Mouse (Mus musculus): ENCODE results near the gene Wdr25.
A peak's percentile ranks its signal among the peaks of the same experiment; 100 is the strongest.

The Wdr25 gene

GRCm38 (mm10) chr12:108984471-108984870 lies 91.0 kb downstream of the Wdr25 start:
- no peak for DNase-seq (ENCODE audit: low spot score in 2 of 2)

- DNase-seq (ENCODE audit: low spot score in 2 of 2) = no peak
Measured at GRCm38 (mm10) chr12:108985025-108985424, 91.6 kb downstream of the Wdr25 start.

- no peak for DNase-seq (ENCODE audit: low spot score in 2 of 2)
Measured at GRCm38 (mm10) chr12:108987448-108987847, 94.0 kb downstream of the Wdr25 start.

- no peak for DNase-seq (ENCODE audit: low spot score in 2 of 2)
Measured at GRCm38 (mm10) chr12:108990425-108990824, 97.0 kb downstream of the Wdr25 start.

GRCm38 (mm10) chr12:108993046-108993445 lies 99.6 kb downstream of the Wdr25 start:
- DNase-seq (ENCODE audit: low spot score in 2 of 2) = no peak

- DNase-seq (ENCODE audit: low spot score in 2 of 2) = peak; percentile 34 to 48
Measured at GRCm38 (mm10) chr12:108994436-108995031, 101.1 kb downstream of the Wdr25 start.

- no peak for DNase-seq (ENCODE audit: low spot score in 2 of 2)
Measured at GRCm38 (mm10) chr12:108995976-108996636, 102.7 kb downstream of the Wdr25 start.

GRCm38 (mm10) chr12:108997249-108997648 lies 103.8 kb downstream of the Wdr25 start:
- no peak for DNase-seq (ENCODE audit: low spot score in 2 of 2)

GRCm38 (mm10) chr12:109002978-109003377 lies 109.5 kb downstream of the Wdr25 start:
- no peak for DNase-seq (ENCODE audit: low spot score in 2 of 2)

- no peak for DNase-seq (ENCODE audit: low spot score in 2 of 2)
Measured at GRCm38 (mm10) chr12:109010070-109010649, 116.7 kb downstream of the Wdr25 start.

GRCm38 (mm10) chr12:109022181-109022691 lies 128.8 kb downstream of the Wdr25 start:
- DNase-seq (ENCODE audit: low spot score in 2 of 2) = no peak

- no peak for DNase-seq (ENCODE audit: low spot score in 2 of 2)
Measured at GRCm38 (mm10) chr12:109022966-109023365, 129.5 kb downstream of the Wdr25 start.

- DNase-seq (ENCODE audit: low spot score in 2 of 2) = no peak
Measured at GRCm38 (mm10) chr12:109023780-109024179, 130.3 kb downstream of the Wdr25 start.

- DNase-seq (ENCODE audit: low spot score in 2 of 2) = no peak
Measured at GRCm38 (mm10) chr12:109037026-109037425, 143.6 kb downstream of the Wdr25 start.

GRCm38 (mm10) chr12:109038179-109038819 lies 144.9 kb downstream of the Wdr25 start:
- DNase-seq (ENCODE audit: low spot score in 2 of 2) = no peak

- DNase-seq (ENCODE audit: low spot score in 2 of 2) = no peak
Measured at GRCm38 (mm10) chr12:109039311-109039710, 145.9 kb downstream of the Wdr25 start.

- no peak for DNase-seq (ENCODE audit: low spot score in 2 of 2)
Measured at GRCm38 (mm10) chr12:109044497-109044896, 151.1 kb downstream of the Wdr25 start.

- no peak for DNase-seq (ENCODE audit: low spot score in 2 of 2)
Measured at GRCm38 (mm10) chr12:109045581-109045980, 152.2 kb downstream of the Wdr25 start.

- DNase-seq (ENCODE audit: low spot score in 2 of 2) = no peak
Measured at GRCm38 (mm10) chr12:109049949-109050348, 156.5 kb downstream of the Wdr25 start.

GRCm38 (mm10) chr12:109053020-109053806 lies 159.8 kb downstream of the Wdr25 start:
- no peak for DNase-seq (ENCODE audit: low spot score in 2 of 2)

GRCm38 (mm10) chr12:109057736-109058135 lies 164.3 kb downstream of the Wdr25 start:
- DNase-seq (ENCODE audit: low spot score in 2 of 2) = no peak

GRCm38 (mm10) chr12:109058660-109059059 lies 165.2 kb downstream of the Wdr25 start:
- no peak for DNase-seq (ENCODE audit: low spot score in 2 of 2)

Measured in frontal cortex, postnatal 10 days (tissue).